Mouse (Mus musculus): ENCODE data around the gene H2afv. TPM values are rescaled to one million over a fixed set of nuclear protein-coding genes. Genes with fewer than 3 reads are reported as not detected.

Gene H2afv
- polyA plus RNA-seq, 1 experiment: 175 TPM

- H3K4me2 ChIP-seq (ENCODE audit: low read depth): peak overlapping the region; percentile 69
- no peaks in the 10 kb centered on the region for H3K36me3 ChIP-seq (ENCODE audit: control insufficient read depth, insufficient read depth)
- H3K27me3 ChIP-seq (ENCODE audit: control insufficient read depth, insufficient read depth, insufficient read length): no peaks in the 10 kb centered on the region
- no peak overlapping the region for H3K4me3 ChIP-seq
- no peak overlapping the region for H3ac ChIP-seq (ENCODE audit: control insufficient read depth, insufficient read length)
- no peaks in the 10 kb centered on the region for H3K79me2 ChIP-seq (ENCODE audit: control insufficient read depth, insufficient read depth)
- TF ChIP-seq POLR2A (IDR thresholded peaks at IDR 0.05; ENCODE audit: insufficient read length, low read depth) (no peak), POLR2AphosphoS2 (IDR thresholded peaks at IDR 0.05; ENCODE audit: insufficient read length, low read depth) (peak; percentile 15), CEBPB (IDR thresholded peaks at IDR 0.05; ENCODE audit: insufficient read depth, poor library complexity, severe bottlenecking) (no peak), TCF12 (IDR thresholded peaks at IDR 0.05; ENCODE audit: insufficient read depth, poor library complexity, severe bottlenecking) (peak; percentile 95), TCF3 (IDR thresholded peaks at IDR 0.05; ENCODE audit: insufficient read length, low read depth) (peak; percentile 95), SRF (IDR thresholded peaks at IDR 0.05; ENCODE audit: control insufficient read depth, insufficient read length, low read depth) (no peak), MYOD1 (IDR thresholded peaks at IDR 0.05; ENCODE audit: control insufficient read depth in 1 of 3, insufficient read length in 2 of 3, low read depth in 2 of 3) (peak; percentile 78 to 97 (median 95)), E2F4 (IDR thresholded peaks at IDR 0.05; ENCODE audit: insufficient read depth) (no peak), MYOG (IDR thresholded peaks at IDR 0.05; ENCODE audit: control insufficient read depth in 1 of 3, insufficient read depth in 1 of 3, insufficient read length in 2 of 3, low read depth in 2 of 3) (peak; percentile 88 to 100 (median 92))
Measured at GRCm38 (mm10) chr11:6480681-6481405, 36.6 kb upstream of the H2afv start.

GRCm38 (mm10) chr11:6480191-6480590 is 35.9 kb upstream of the H2afv start:
- no peaks in the 10 kb centered on the region for H3K79me2 ChIP-seq (ENCODE audit: control insufficient read depth, insufficient read depth)
- H3K4me3 ChIP-seq: no peak overlapping the region
- H3K4me2 ChIP-seq (ENCODE audit: low read depth): peak overlapping the region; percentile 3
- no peak for TF ChIP-seq SRF (IDR thresholded peaks at IDR 0.05; ENCODE audit: control insufficient read depth, insufficient read length, low read depth)
- no peak for TF ChIP-seq MYOD1 (IDR thresholded peaks at IDR 0.05; ENCODE audit: control insufficient read depth in 1 of 3, insufficient read length in 2 of 3, low read depth in 2 of 3)
- TF ChIP-seq E2F4 (IDR thresholded peaks at IDR 0.05; ENCODE audit: insufficient read depth): no peak
- TF ChIP-seq MYOG (IDR thresholded peaks at IDR 0.05; ENCODE audit: control insufficient read depth in 1 of 3, insufficient read depth in 1 of 3, insufficient read length in 2 of 3, low read depth in 2 of 3): no peak
- no peak for TF ChIP-seq TCF3 (IDR thresholded peaks at IDR 0.05; ENCODE audit: insufficient read length, low read depth)
- no peaks in the 10 kb centered on the region for H3K27me3 ChIP-seq (ENCODE audit: control insufficient read depth, insufficient read depth, insufficient read length)
- H3K36me3 ChIP-seq (ENCODE audit: control insufficient read depth, insufficient read depth): no peaks in the 10 kb centered on the region
- H3ac ChIP-seq (ENCODE audit: control insufficient read depth, insufficient read length): no peak overlapping the region

- Histone ChIP-seq H3K79me2 (ENCODE audit: control insufficient read depth, insufficient read depth) (peaks cover 9% of the 10 kb centered on the region), H3K4me3 (no peak overlapping the region), H3K27me3 (ENCODE audit: control insufficient read depth, insufficient read depth, insufficient read length) (no peaks in the 10 kb centered on the region), H3K4me2 (ENCODE audit: low read depth) (no peak overlapping the region), H3K36me3 (ENCODE audit: control insufficient read depth, insufficient read depth) (peaks cover 1% of the 10 kb centered on the region), H3ac (ENCODE audit: control insufficient read depth, insufficient read length) (no peak overlapping the region)
- TF ChIP-seq CEBPB (IDR thresholded peaks at IDR 0.05; ENCODE audit: insufficient read depth, poor library complexity, severe bottlenecking) (no peak), MAX (IDR thresholded peaks at IDR 0.05; ENCODE audit: low read depth) (no peak), REST (IDR thresholded peaks at IDR 0.05; ENCODE audit: insufficient read depth, insufficient read length) (no peak), USF1 (IDR thresholded peaks at IDR 0.05; ENCODE audit: low read depth) (no peak), TCF12 (IDR thresholded peaks at IDR 0.05; ENCODE audit: insufficient read depth, poor library complexity, severe bottlenecking) (no peak), POLR2AphosphoS2 (IDR thresholded peaks at IDR 0.05; ENCODE audit: insufficient read length, low read depth) (no peak)
Measured at GRCm38 (mm10) chr11:6479231-6479630, 35.0 kb upstream of the H2afv start.

GRCm38 (mm10) chr11:6477350-6477749 is 33.1 kb upstream of the H2afv start:
- Histone ChIP-seq H3K79me2 (ENCODE audit: control insufficient read depth, insufficient read depth) (peaks cover 27% of the 10 kb centered on the region), H3K36me3 (ENCODE audit: control insufficient read depth, insufficient read depth) (peaks cover 17% of the 10 kb centered on the region), H3K4me3 (no peak overlapping the region), H3K27me3 (ENCODE audit: control insufficient read depth, insufficient read depth, insufficient read length) (no peaks in the 10 kb centered on the region), H3ac (ENCODE audit: control insufficient read depth, insufficient read length) (no peak overlapping the region), H3K4me2 (ENCODE audit: low read depth) (peak overlapping the region; percentile 52)
- TF ChIP-seq MYOG (IDR thresholded peaks at IDR 0.05; ENCODE audit: control insufficient read depth in 1 of 3, insufficient read depth in 1 of 3, insufficient read length in 2 of 3, low read depth in 2 of 3) (peak; percentile 75 to 97 (median 92)), REST (IDR thresholded peaks at IDR 0.05; ENCODE audit: insufficient read depth, insufficient read length) (no peak), E2F4 (IDR thresholded peaks at IDR 0.05; ENCODE audit: insufficient read depth) (no peak), SRF (IDR thresholded peaks at IDR 0.05; ENCODE audit: control insufficient read depth, insufficient read length, low read depth) (no peak), MYOD1 (IDR thresholded peaks at IDR 0.05; ENCODE audit: control insufficient read depth in 1 of 3, insufficient read length in 2 of 3, low read depth in 2 of 3) (peak; percentile 79 to 99 (median 98)), CEBPB (IDR thresholded peaks at IDR 0.05; ENCODE audit: insufficient read depth, poor library complexity, severe bottlenecking) (peak; percentile 93), TCF12 (IDR thresholded peaks at IDR 0.05; ENCODE audit: insufficient read depth, poor library complexity, severe bottlenecking) (peak; percentile 99), TCF3 (IDR thresholded peaks at IDR 0.05; ENCODE audit: insufficient read length, low read depth) (peak; percentile 92), POLR2A (IDR thresholded peaks at IDR 0.05; ENCODE audit: insufficient read length, low read depth) (no peak), MAX (IDR thresholded peaks at IDR 0.05; ENCODE audit: low read depth) (no peak)

- H3K79me2 ChIP-seq (ENCODE audit: control insufficient read depth, insufficient read depth): peaks cover 32% of the 10 kb centered on the region
- peaks cover 20% of the 10 kb centered on the region for H3K36me3 ChIP-seq (ENCODE audit: control insufficient read depth, insufficient read depth)
- TF ChIP-seq MYOG (IDR thresholded peaks at IDR 0.05; ENCODE audit: control insufficient read depth in 1 of 3, insufficient read depth in 1 of 3, insufficient read length in 2 of 3, low read depth in 2 of 3): no peak
- TF ChIP-seq SRF (IDR thresholded peaks at IDR 0.05; ENCODE audit: control insufficient read depth, insufficient read length, low read depth): no peak
- peak in 1 of 3 experiments; percentile 66 for TF ChIP-seq MYOD1 (IDR thresholded peaks at IDR 0.05; ENCODE audit: control insufficient read depth in 1 of 3, insufficient read length in 2 of 3, low read depth in 2 of 3)
- peak; percentile 18 for TF ChIP-seq TCF12 (IDR thresholded peaks at IDR 0.05; ENCODE audit: insufficient read depth, poor library complexity, severe bottlenecking)
- TF ChIP-seq REST (IDR thresholded peaks at IDR 0.05; ENCODE audit: insufficient read depth, insufficient read length): no peak
- TF ChIP-seq USF1 (IDR thresholded peaks at IDR 0.05; ENCODE audit: low read depth): no peak
- TF ChIP-seq TCF3 (IDR thresholded peaks at IDR 0.05; ENCODE audit: insufficient read length, low read depth): no peak
- TF ChIP-seq CEBPB (IDR thresholded peaks at IDR 0.05; ENCODE audit: insufficient read depth, poor library complexity, severe bottlenecking): no peak
- no peak for TF ChIP-seq POLR2AphosphoS2 (IDR thresholded peaks at IDR 0.05; ENCODE audit: insufficient read length, low read depth)
- TF ChIP-seq POLR2A (IDR thresholded peaks at IDR 0.05; ENCODE audit: insufficient read length, low read depth): no peak
- no peak for TF ChIP-seq E2F4 (IDR thresholded peaks at IDR 0.05; ENCODE audit: insufficient read depth)
- no peak for TF ChIP-seq MAX (IDR thresholded peaks at IDR 0.05; ENCODE audit: low read depth)
- H3K4me2 ChIP-seq (ENCODE audit: low read depth): peak overlapping the region; percentile 52
- H3ac ChIP-seq (ENCODE audit: control insufficient read depth, insufficient read length): no peak overlapping the region
- H3K27me3 ChIP-seq (ENCODE audit: control insufficient read depth, insufficient read depth, insufficient read length): no peaks in the 10 kb centered on the region
- peak overlapping the region; percentile 63 for H3K4me3 ChIP-seq
Measured at GRCm38 (mm10) chr11:6476876-6477275, 32.6 kb upstream of the H2afv start.

Measured in myocyte (in vitro differentiated cells).